Mouse (Mus musculus) kidney, postnatal 0 days (tissue): ENCODE measurements around the gene Nipbl. TPM values are rescaled to one million over a fixed set of nuclear protein-coding genes. Genes with fewer than 3 reads are reported as not detected.

Source experiments
- ATAC-seq: fragments of 200-750 bp; cut with Nextera tagmentation; replicated peaks from 2 replicates; pipeline ENCODE4 v1.8.0; 2017; ENCODE audit warnings: low read depth, moderate number of reproducible peaks, moderate TSS enrichment, moderate library complexity; ENCODE audit not compliant: low FRiP score
- DNase-seq: peaks from one replicate; pipeline ENCODE4 v3.0.0-alpha.2; 2016; ENCODE audit warnings: low spot score
- H3K27ac ChIP-seq: fragments of 300-500 bp; sonication (generic); 2 replicates; pipeline ENCODE4 v1.5.1; 2014; ENCODE audit warnings: mild to moderate bottlenecking
- H3K27me3 ChIP-seq: fragments of 300-500 bp; sonication (generic); 2 replicates; pipeline ENCODE4 v1.6.1; 2014; ENCODE audit warnings: low read length, mixed read lengths; ENCODE audit not compliant: insufficient read depth
- H3K36me3 ChIP-seq: fragments of 300-500 bp; sonication (generic); 2 replicates; pipeline ENCODE4 v1.6.1; 2014; ENCODE audit warnings: low read length, mixed read lengths; ENCODE audit not compliant: insufficient read depth
- H3K4me1 ChIP-seq: fragments of 300-500 bp; sonication (generic); replicated peaks from 2 replicates; pipeline ENCODE4 v1.6.1; 2014; ENCODE audit warnings: antibody characterized with exemption, low read length, mixed read lengths; ENCODE audit not compliant: insufficient read depth
- H3K4me2 ChIP-seq: fragments of 300-500 bp; sonication (generic); 2 replicates; pipeline ENCODE4 v1.6.1; 2014; ENCODE audit warnings: mild to moderate bottlenecking, low read length, moderate library complexity, mixed read lengths
- H3K4me3 ChIP-seq: fragments of 300-500 bp; sonication (generic); replicated peaks from 2 replicates; pipeline ENCODE4 v1.5.1; 2014; ENCODE audit warnings: low read depth, low read length
- H3K9ac ChIP-seq: fragments of 300-500 bp; sonication (generic); 2 replicates; pipeline ENCODE4 v1.6.1; 2014; ENCODE audit warnings: low read depth, low read length
- H3K9me3 ChIP-seq: fragments of 300-500 bp; sonication (generic); replicated peaks from 2 replicates; pipeline ENCODE4 v1.6.1; 2016; ENCODE audit warnings: low read length, inconsistent platforms, mixed read lengths
- CTCF ChIP-seq: IDR thresholded peaks from 2 replicates; pipeline ENCODE4 v1.5.1; 2016; ENCODE audit warnings: antibody characterized with exemption, low read depth, mild to moderate bottlenecking, moderate library complexity
- WGBS: fragments of 180-500 bp; shearing (Covaris S2); extraction: QIAGEN DNeasy Blood & Tissue Kit; methylation state at CpG from one replicate; pipeline ENCODE4 v1.1.7; 2014; 5-methylcytosine and 5-hydroxymethylcytosine counted together
- polyA plus RNA-seq: library from polyadenylated mRNA; unstranded; fragments of >200 nt; fragmentation: Nextera tagmentation; extraction: Ambion mirVana; gene quantifications from 2 replicates; pipeline ENCODE4 v1.2.1, GENCODE M21; 2015

The Nipbl gene
- polyA plus RNA-seq, result 13.8 and 15.0 TPM in 2 replicates

DNA sequence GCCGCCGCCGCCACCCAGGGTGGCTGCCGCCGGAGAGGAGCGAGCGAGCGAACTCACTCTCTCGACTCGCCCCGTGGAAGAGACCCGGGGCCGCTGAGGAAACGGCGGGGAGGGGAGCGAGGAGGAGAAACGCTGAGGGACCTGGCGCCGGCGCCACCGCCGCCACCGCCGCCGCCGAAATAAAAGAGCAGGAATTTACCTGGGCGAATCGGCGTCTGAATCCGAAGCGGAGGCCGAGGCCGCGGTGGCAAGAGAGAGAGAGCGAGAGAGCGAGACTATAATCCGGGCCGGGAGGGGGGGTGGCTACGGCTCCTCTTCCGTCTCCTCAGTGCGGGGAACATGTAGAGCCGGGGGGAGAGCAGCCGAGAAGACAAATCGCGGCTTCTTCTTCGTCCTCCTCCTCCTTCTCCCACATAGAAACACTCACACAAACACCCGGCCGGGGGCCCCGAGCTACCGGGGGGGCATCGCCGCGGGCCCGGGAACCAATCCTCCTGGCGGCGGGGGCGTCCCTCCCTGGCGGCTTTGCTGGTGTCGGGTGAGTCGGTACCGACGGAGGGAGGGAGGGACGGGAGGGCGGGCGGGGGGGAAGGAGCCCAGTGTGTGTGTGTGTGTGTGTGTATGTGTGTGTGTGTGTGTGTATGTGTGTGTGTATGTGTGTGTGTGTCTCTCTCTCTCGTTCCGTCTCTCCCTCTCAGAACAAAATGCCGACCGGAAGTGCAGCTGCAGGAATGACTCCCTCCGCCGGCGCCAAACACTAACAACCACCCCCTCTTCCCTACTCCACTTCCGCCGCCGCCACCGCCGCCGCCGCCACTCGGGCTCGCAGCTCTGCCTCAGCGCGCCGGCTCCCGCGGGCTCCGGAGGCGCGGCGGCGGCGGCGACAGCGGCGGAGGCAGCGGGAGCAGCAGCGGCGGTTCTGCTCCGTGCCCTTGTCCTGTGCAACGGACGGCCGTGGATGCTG, at the start of gene Nipbl:
Gene Nipbl (minus strand): TSS at position 538 of the 964 bp plus-strand sequence.
- no peaks in the 10 kb centered on the region for H3K4me1 ChIP-seq
- peak; percentile 83 for ATAC-seq
- H3K27ac ChIP-seq, result peak within 1 kb of the TSS; percentile 100
- no peaks in the 10 kb centered on the region for H3K9me3 ChIP-seq
- under 1% methylated on average over 89 of the region's 102 CpGs for WGBS
- H3K36me3 ChIP-seq, result no peaks in the 10 kb centered on the region
- H3K4me2 ChIP-seq, result peak within 1 kb of the TSS; percentile 90
- peak; percentile 98 for DNase-seq
- H3K4me3 ChIP-seq, result peak within 1 kb of the TSS; percentile 91
- TF ChIP-seq CTCF, result peak; percentile 8; the same call in 1 of the 2 replicates
- H3K9ac ChIP-seq, result peak within 1 kb of the TSS; percentile 98
- H3K27me3 ChIP-seq, result no peaks in the 10 kb centered on the region

- no peak for TF ChIP-seq CTCF
- ATAC-seq, result no peak
- no peak overlapping the region for H3K9ac ChIP-seq
- no peak for DNase-seq
- H3K36me3 ChIP-seq, result no peaks in the 10 kb centered on the region
- H3K27ac ChIP-seq, result no peak overlapping the region
- H3K4me2 ChIP-seq, result no peak overlapping the region
- H3K27me3 ChIP-seq, result no peaks in the 10 kb centered on the region
- WGBS, result 90% methylated on average over 6 of the region's 6 CpGs
- no peak overlapping the region for H3K4me3 ChIP-seq
- H3K4me1 ChIP-seq, result no peaks in the 10 kb centered on the region
- H3K9me3 ChIP-seq, result no peaks in the 10 kb centered on the region
Observed at GRCm38 (mm10) chr15:8485261-8485660, 41.0 kb upstream of the Nipbl start.

- H3K9ac ChIP-seq, result no peak overlapping the region
- no peaks in the 10 kb centered on the region for H3K27me3 ChIP-seq
- no peak overlapping the region for H3K4me3 ChIP-seq
- DNase-seq (no peak), ATAC-seq (no peak)
- no peak overlapping the region for H3K27ac ChIP-seq
- H3K36me3 ChIP-seq, result no peaks in the 10 kb centered on the region
- H3K9me3 ChIP-seq, result no peaks in the 10 kb centered on the region
- TF ChIP-seq CTCF, result no peak
- H3K4me1 ChIP-seq, result no peaks in the 10 kb centered on the region
- H3K4me2 ChIP-seq, result no peak overlapping the region
- WGBS, result 56% methylated on average over 4 of the region's 4 CpGs
Observed at GRCm38 (mm10) chr15:8469006-8469575, 24.8 kb upstream of the Nipbl start.

- H3K4me1 ChIP-seq, result no peaks in the 10 kb centered on the region
- no peak for ATAC-seq
- no peaks in the 10 kb centered on the region for H3K9me3 ChIP-seq
- no peak overlapping the region for H3K4me2 ChIP-seq
- H3K4me3 ChIP-seq, result no peak overlapping the region
- no peaks in the 10 kb centered on the region for H3K36me3 ChIP-seq
- DNase-seq, result no peak
- WGBS, result 89% methylated on average over 1 of the region's 1 CpGs
- H3K27me3 ChIP-seq, result no peaks in the 10 kb centered on the region
- TF ChIP-seq CTCF, result no peak
- H3K9ac ChIP-seq, result no peak overlapping the region
- H3K27ac ChIP-seq, result no peak overlapping the region
Observed at GRCm38 (mm10) chr15:8463521-8463920, 19.3 kb upstream of the Nipbl start.

DNA sequence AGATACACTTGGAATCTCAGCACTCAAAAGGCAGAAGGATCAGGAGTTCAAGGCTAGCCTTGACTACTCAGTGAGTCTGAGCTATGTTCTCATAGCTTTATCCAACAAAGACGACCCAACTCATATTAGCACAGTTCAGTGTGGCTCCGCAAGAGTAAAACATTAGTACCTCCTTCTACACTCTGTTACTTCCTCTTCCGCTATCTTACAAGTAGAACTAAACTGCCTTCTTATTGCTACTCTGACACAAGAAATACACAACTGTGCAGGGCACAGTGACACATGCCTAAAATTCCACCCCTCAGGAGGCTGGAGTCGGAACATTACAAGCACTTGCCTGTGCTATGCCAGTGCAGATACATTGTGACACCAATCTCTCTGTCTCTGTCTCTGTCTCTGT, 18.5 kb upstream of the Nipbl start:
- WGBS, result 94% methylated on average over 4 of the region's 4 CpGs
- Histone ChIP-seq H3K27me3 (no peaks in the 10 kb centered on the region), H3K36me3 (no peaks in the 10 kb centered on the region), H3K9me3 (no peaks in the 10 kb centered on the region), H3K9ac (no peak overlapping the region), H3K27ac (no peak overlapping the region), H3K4me3 (no peak overlapping the region), H3K4me2 (no peak overlapping the region), H3K4me1 (no peaks in the 10 kb centered on the region)
- no peak for DNase-seq
- ATAC-seq, result no peak
- TF ChIP-seq CTCF, result no peak

DNA sequence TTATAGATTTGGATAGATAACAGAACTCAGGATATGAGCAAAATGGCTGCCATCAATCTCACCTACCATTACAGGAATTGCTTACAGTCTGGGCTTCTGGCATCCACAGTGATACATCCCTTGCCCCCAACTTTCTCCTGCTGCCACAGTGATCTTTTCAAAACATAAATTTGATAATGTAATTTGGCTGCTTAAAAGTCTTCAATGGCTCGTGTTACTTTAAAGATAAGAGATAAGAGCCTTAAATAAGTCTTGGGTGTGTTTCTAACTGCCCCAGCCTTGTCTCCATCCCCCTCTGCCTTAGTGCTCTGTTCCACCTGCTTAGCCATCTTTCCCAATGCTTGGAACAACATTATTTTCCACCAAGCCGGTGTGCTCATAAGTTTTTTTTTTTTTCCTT, 16.6 kb upstream of the Nipbl start:
- H3K4me3 ChIP-seq, result no peak overlapping the region
- TF ChIP-seq CTCF, result no peak
- H3K4me2 ChIP-seq, result no peak overlapping the region
- no peaks in the 10 kb centered on the region for H3K4me1 ChIP-seq
- H3K9ac ChIP-seq, result no peak overlapping the region
- H3K9me3 ChIP-seq, result no peaks in the 10 kb centered on the region
- H3K27me3 ChIP-seq, result no peaks in the 10 kb centered on the region
- WGBS, result 75% methylated on average over 2 of the region's 2 CpGs
- DNase-seq (no peak), ATAC-seq (no peak)
- no peak overlapping the region for H3K27ac ChIP-seq
- H3K36me3 ChIP-seq, result no peaks in the 10 kb centered on the region
